Mouse (Mus musculus): ENCODE data around the gene Ros1.

- TF ChIP-seq CTCF (IDR thresholded peaks at IDR 0.05; ENCODE audit: control insufficient read depth, insufficient read depth, low read length) (no peak), POLR2A (IDR thresholded peaks at IDR 0.05; ENCODE audit: borderline replicate concordance, control insufficient read depth, low read depth, low read length) (no peak)
Observed at GRCm38 (mm10) chr10:52182878-52183277, 12.2 kb downstream of the Ros1 start.

All from bone marrow, adult 2 months (tissue).